Mouse (Mus musculus) layer of hippocampus, postnatal 14 days (tissue): ENCODE measurements at regions not wholly inside any gene's neighbourhood (a gene's known extent, or its start where the extent isn't known, plus 50 kb on each side); places are given as distances from the start of the nearest gene placed in this dataset.

Experiments used
- DNase-seq, 2 experiments: peaks; one replicate each; pipeline ENCODE4 v3.0.0; 2021 to 2022; ENCODE audit warnings: low spot score in 2 of 2, mixed read lengths in 1 of 2

GRCm38 (mm10) chr6:26033392-26033791 is 224.3 kb upstream of the Pot1a start:
- DNase-seq = no peak

- no peak for DNase-seq
Observed at GRCm38 (mm10) chr6:26015388-26015787, 206.3 kb upstream of the Pot1a start.

- peak in 1 of 2 experiments; percentile 11 for DNase-seq
Observed at GRCm38 (mm10) chr6:25994044-25994443, 185.0 kb upstream of the Pot1a start.

- DNase-seq = no peak
Observed at GRCm38 (mm10) chr6:25978171-25978847, 169.3 kb upstream of the Pot1a start.

GRCm38 (mm10) chr6:25965452-25965851 is 156.4 kb upstream of the Pot1a start:
- DNase-seq = no peak

GRCm38 (mm10) chr6:25931148-25931553 is 122.1 kb upstream of the Pot1a start:
- DNase-seq = no peak

- DNase-seq = no peak
Observed at GRCm38 (mm10) chr6:25917852-25918465, 108.9 kb upstream of the Pot1a start.

- no peak for DNase-seq
Observed at GRCm38 (mm10) chr6:25914122-25914521, 105.1 kb upstream of the Pot1a start.

- DNase-seq = no peak
Observed at GRCm38 (mm10) chr6:25899944-25900343, 90.9 kb upstream of the Pot1a start.

- DNase-seq = no peak
Observed at GRCm38 (mm10) chr6:25894454-25895250, 85.6 kb upstream of the Pot1a start.

GRCm38 (mm10) chr6:25867922-25868321 is 58.9 kb upstream of the Pot1a start:
- no peak for DNase-seq
